Mouse (Mus musculus) induced T-regulatory cell, adult 2 months (primary cell): Measurements from ENCODE around the gene Flrt3.

Experiments
- DNase-seq: peaks from one replicate; pipeline ENCODE4 v3.0.0-alpha.2; 2012; ENCODE audit warnings: low read depth

Gene Flrt3

DNA sequence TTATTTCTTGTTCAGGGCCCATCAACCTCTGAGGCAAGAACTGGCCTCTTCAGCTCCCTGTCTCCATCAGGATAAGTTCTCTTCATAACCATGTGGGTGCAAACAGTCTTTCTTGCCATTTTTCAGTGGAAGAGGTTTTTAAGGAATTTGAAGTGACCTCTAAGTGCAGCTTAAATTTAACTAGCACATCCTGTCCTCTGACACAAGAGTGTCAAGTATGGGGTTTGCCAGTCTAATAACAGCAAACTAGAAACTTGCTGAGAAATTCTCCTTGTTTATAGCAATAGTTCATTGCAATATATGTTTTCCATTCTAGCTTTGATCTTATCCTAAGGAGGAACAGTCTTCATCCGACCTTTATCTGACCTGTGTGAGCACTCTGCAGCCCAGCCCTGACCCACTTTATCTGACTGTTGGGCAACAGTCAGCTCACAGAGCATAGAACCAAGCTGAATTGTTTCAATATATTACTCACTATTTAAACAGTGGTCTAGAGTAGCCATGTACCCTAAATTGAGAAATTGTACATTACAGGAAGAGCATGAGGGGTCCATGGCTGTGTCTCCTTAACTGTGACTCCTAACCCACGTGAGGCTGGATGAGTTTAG is 49.4 kb downstream of the Flrt3 start:
- no peak for DNase-seq

DNA sequence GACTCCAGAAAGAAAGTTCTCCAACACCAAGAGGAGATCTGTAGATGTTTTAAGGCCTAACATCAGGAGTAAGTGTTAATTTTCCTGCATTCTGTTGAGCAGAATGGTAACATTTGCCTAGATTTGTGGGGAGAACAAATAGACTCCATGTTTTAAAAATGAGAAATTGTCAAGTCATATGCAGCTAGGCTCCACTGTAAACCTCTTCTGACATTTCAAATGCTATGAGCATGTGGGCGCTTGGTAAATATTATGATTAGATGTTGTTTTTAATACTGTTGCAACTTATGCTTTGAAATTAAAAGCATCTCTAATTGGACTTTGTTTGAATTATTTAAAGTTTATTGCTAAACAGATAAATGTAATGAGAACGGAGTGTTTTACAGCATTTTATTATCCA is 55.8 kb downstream of the Flrt3 start:
- DNase-seq = no peak
